Mouse (Mus musculus): Measurements from ENCODE around the gene Htr2b. TPM values are rescaled to one million over a fixed set of nuclear protein-coding genes. Genes with fewer than 3 reads are reported as not detected.

The Htr2b gene
- polyA plus RNA-seq (2014; fragmentation: Nextera tagmentation; extraction: Ambion mirVana): 0.09 and 0.44 TPM in 2 replicates

GRCm38 (mm10) chr1:86111779-86112178 lies at the start of gene Htr2b:
Htr2b (minus strand) TSS chr1:86111970.
- ATAC-seq (ENCODE audit: low FRiP score) (no peak), DNase-seq (ENCODE audit: low spot score) (no peak)
- peaks cover 20% of the 10 kb centered on the region for H3K36me3 ChIP-seq (replicated peaks; ENCODE audit: control insufficient read depth, insufficient read depth)
- no peak within 1 kb of the TSS for H3K27ac ChIP-seq
- no peak within 1 kb of the TSS for H3K4me2 ChIP-seq (replicated peaks)
- H3K4me3 ChIP-seq (replicated peaks; ENCODE audit: low read length): no peak within 1 kb of the TSS
- H3K9ac ChIP-seq: no peak within 1 kb of the TSS
- 59% methylated on average over 6 of the region's 6 CpGs for WGBS
- no peaks in the 10 kb centered on the region for H3K9me3 ChIP-seq (ENCODE audit: control insufficient read depth, low read length)
- no peaks in the 10 kb centered on the region for H3K4me1 ChIP-seq (replicated peaks; ENCODE audit: control insufficient read depth, insufficient read depth, low read length)
- H3K27me3 ChIP-seq (ENCODE audit: control insufficient read depth, insufficient read depth, low read length): no peaks in the 10 kb centered on the region

GRCm38 (mm10) chr1:86161061-86161460 lies 49.3 kb upstream of the Htr2b start:
- Histone ChIP-seq H3K4me3 (replicated peaks; ENCODE audit: low read length) (no peak overlapping the region), H3K27me3 (ENCODE audit: control insufficient read depth, insufficient read depth, low read length) (no peaks in the 10 kb centered on the region), H3K4me2 (replicated peaks) (no peak overlapping the region), H3K27ac (no peak overlapping the region), H3K4me1 (replicated peaks; ENCODE audit: control insufficient read depth, insufficient read depth, low read length) (no peaks in the 10 kb centered on the region; the same call in 1 of the 2 replicates), H3K9ac (no peak overlapping the region), H3K36me3 (replicated peaks; ENCODE audit: control insufficient read depth, insufficient read depth) (peaks cover 80% of the 10 kb centered on the region), H3K9me3 (ENCODE audit: control insufficient read depth, low read length) (no peaks in the 10 kb centered on the region)
- ATAC-seq (ENCODE audit: low FRiP score) (no peak), DNase-seq (ENCODE audit: low spot score) (no peak)
- 92% methylated on average over 5 of the region's 5 CpGs for WGBS

- Histone ChIP-seq H3K27me3 (ENCODE audit: control insufficient read depth, insufficient read depth, low read length) (no peaks in the 10 kb centered on the region), H3K4me1 (replicated peaks; ENCODE audit: control insufficient read depth, insufficient read depth, low read length) (peaks cover under 1% of the 10 kb centered on the region), H3K36me3 (replicated peaks; ENCODE audit: control insufficient read depth, insufficient read depth) (peaks cover 74% of the 10 kb centered on the region), H3K27ac (no peak overlapping the region), H3K9ac (no peak overlapping the region), H3K4me2 (replicated peaks) (no peak overlapping the region), H3K4me3 (replicated peaks; ENCODE audit: low read length) (no peak overlapping the region), H3K9me3 (ENCODE audit: control insufficient read depth, low read length) (no peaks in the 10 kb centered on the region)
- ATAC-seq (ENCODE audit: low FRiP score): no peak
- WGBS: 95% methylated on average over 5 of the region's 5 CpGs
- DNase-seq (ENCODE audit: low spot score): no peak
These were observed 48.7 kb upstream of the Htr2b start for GRCm38 (mm10) chr1:86160479-86160878.

GRCm38 (mm10) chr1:86160059-86160458 lies 48.3 kb upstream of the Htr2b start:
- no peak overlapping the region for H3K9ac ChIP-seq
- ATAC-seq (ENCODE audit: low FRiP score): no peak
- 94% methylated on average over 6 of the region's 6 CpGs for WGBS
- DNase-seq (ENCODE audit: low spot score): no peak
- H3K27ac ChIP-seq: no peak overlapping the region
- no peaks in the 10 kb centered on the region for H3K27me3 ChIP-seq (ENCODE audit: control insufficient read depth, insufficient read depth, low read length)
- H3K4me2 ChIP-seq (replicated peaks): no peak overlapping the region
- H3K4me3 ChIP-seq (replicated peaks; ENCODE audit: low read length): no peak overlapping the region
- H3K36me3 ChIP-seq (replicated peaks; ENCODE audit: control insufficient read depth, insufficient read depth): peaks cover 70% of the 10 kb centered on the region
- H3K9me3 ChIP-seq (ENCODE audit: control insufficient read depth, low read length): no peaks in the 10 kb centered on the region
- H3K4me1 ChIP-seq (replicated peaks; ENCODE audit: control insufficient read depth, insufficient read depth, low read length): peaks cover 5% of the 10 kb centered on the region

GRCm38 (mm10) chr1:86156595-86156994 lies 44.8 kb upstream of the Htr2b start:
- Histone ChIP-seq H3K4me2 (replicated peaks) (no peak overlapping the region), H3K9ac (no peak overlapping the region), H3K9me3 (ENCODE audit: control insufficient read depth, low read length) (no peaks in the 10 kb centered on the region), H3K4me1 (replicated peaks; ENCODE audit: control insufficient read depth, insufficient read depth, low read length) (peaks cover 12% of the 10 kb centered on the region), H3K27ac (no peak overlapping the region), H3K27me3 (ENCODE audit: control insufficient read depth, insufficient read depth, low read length) (no peaks in the 10 kb centered on the region), H3K4me3 (replicated peaks; ENCODE audit: low read length) (no peak overlapping the region), H3K36me3 (replicated peaks; ENCODE audit: control insufficient read depth, insufficient read depth) (peaks cover 40% of the 10 kb centered on the region)
- DNase-seq (ENCODE audit: low spot score) (no peak), ATAC-seq (ENCODE audit: low FRiP score) (no peak)
- 87% methylated on average over 6 of the region's 6 CpGs for WGBS

- H3K4me2 ChIP-seq (replicated peaks): no peak overlapping the region
- DNase-seq (ENCODE audit: low spot score) (no peak), ATAC-seq (ENCODE audit: low FRiP score) (no peak)
- no peak overlapping the region for H3K9ac ChIP-seq
- no peak overlapping the region for H3K27ac ChIP-seq
- H3K4me3 ChIP-seq (replicated peaks; ENCODE audit: low read length): no peak overlapping the region
- peaks cover 34% of the 10 kb centered on the region for H3K36me3 ChIP-seq (replicated peaks; ENCODE audit: control insufficient read depth, insufficient read depth)
- no peaks in the 10 kb centered on the region for H3K9me3 ChIP-seq (ENCODE audit: control insufficient read depth, low read length)
- no peaks in the 10 kb centered on the region for H3K27me3 ChIP-seq (ENCODE audit: control insufficient read depth, insufficient read depth, low read length)
- 88% methylated on average over 3 of the region's 3 CpGs for WGBS
- peaks cover 12% of the 10 kb centered on the region for H3K4me1 ChIP-seq (replicated peaks; ENCODE audit: control insufficient read depth, insufficient read depth, low read length)
These were observed 44.3 kb upstream of the Htr2b start for GRCm38 (mm10) chr1:86156075-86156474.

- Histone ChIP-seq H3K27ac (no peak overlapping the region), H3K9me3 (ENCODE audit: control insufficient read depth, low read length) (no peaks in the 10 kb centered on the region), H3K4me3 (replicated peaks; ENCODE audit: low read length) (peak overlapping the region; percentile 75), H3K36me3 (replicated peaks; ENCODE audit: control insufficient read depth, insufficient read depth) (peaks cover 22% of the 10 kb centered on the region), H3K4me1 (replicated peaks; ENCODE audit: control insufficient read depth, insufficient read depth, low read length) (peaks cover 12% of the 10 kb centered on the region), H3K4me2 (replicated peaks) (peak overlapping the region; percentile 85), H3K9ac (peak overlapping the region; percentile 78), H3K27me3 (ENCODE audit: control insufficient read depth, insufficient read depth, low read length) (no peaks in the 10 kb centered on the region)
- ATAC-seq (ENCODE audit: low FRiP score): no peak
- 0% methylated on average over 18 of the region's 18 CpGs for WGBS
- DNase-seq (ENCODE audit: low spot score): no peak
These were observed 43.0 kb upstream of the Htr2b start for GRCm38 (mm10) chr1:86154824-86155164.

GRCm38 (mm10) chr1:86154133-86154823 lies 42.5 kb upstream of the Htr2b start, which contains the start of gene Armc9:
Armc9 (plus strand) TSS chr1:86154780.
- WGBS: 4% methylated on average over 40 of the region's 40 CpGs
- DNase-seq (ENCODE audit: low spot score) (peak; percentile 96), ATAC-seq (ENCODE audit: low FRiP score) (peak; percentile 100)
- peaks cover 22% of the 10 kb centered on the region for H3K36me3 ChIP-seq (replicated peaks; ENCODE audit: control insufficient read depth, insufficient read depth)
- H3K9ac ChIP-seq: peak within 1 kb of the TSS; percentile 78
- no peaks in the 10 kb centered on the region for H3K9me3 ChIP-seq (ENCODE audit: control insufficient read depth, low read length)
- peak within 1 kb of the TSS; percentile 85 for H3K4me2 ChIP-seq (replicated peaks)
- peak within 1 kb of the TSS; percentile 75 for H3K4me3 ChIP-seq (replicated peaks; ENCODE audit: low read length)
- peaks cover 12% of the 10 kb centered on the region for H3K4me1 ChIP-seq (replicated peaks; ENCODE audit: control insufficient read depth, insufficient read depth, low read length)
- H3K27me3 ChIP-seq (ENCODE audit: control insufficient read depth, insufficient read depth, low read length): no peaks in the 10 kb centered on the region
- peak within 1 kb of the TSS; percentile 76 for H3K27ac ChIP-seq

- H3K36me3 ChIP-seq (replicated peaks; ENCODE audit: control insufficient read depth, insufficient read depth): peaks cover 8% of the 10 kb centered on the region; the same call in 1 of the 2 replicates
- 100% methylated on average over 1 of the region's 1 CpGs for WGBS
- H3K4me1 ChIP-seq (replicated peaks; ENCODE audit: control insufficient read depth, insufficient read depth, low read length): peaks cover 12% of the 10 kb centered on the region
- DNase-seq (ENCODE audit: low spot score): no peak
- no peak for ATAC-seq (ENCODE audit: low FRiP score)
- H3K4me3 ChIP-seq (replicated peaks; ENCODE audit: low read length): no peak overlapping the region
- H3K4me2 ChIP-seq (replicated peaks): no peak overlapping the region
- no peaks in the 10 kb centered on the region for H3K9me3 ChIP-seq (ENCODE audit: control insufficient read depth, low read length)
- H3K27ac ChIP-seq: no peak overlapping the region
- no peak overlapping the region for H3K9ac ChIP-seq
- no peaks in the 10 kb centered on the region for H3K27me3 ChIP-seq (ENCODE audit: control insufficient read depth, insufficient read depth, low read length)
These were observed 40.8 kb upstream of the Htr2b start for GRCm38 (mm10) chr1:86152618-86153017.
